Mouse (Mus musculus): Measurements from ENCODE around the gene Alg5.
"Not testable (repeated sequence)": the region's sequence is repeated elsewhere in the genome, so short reads cannot be mapped to it uniquely, and the experiment has no call there.

The Alg5 gene

DNA sequence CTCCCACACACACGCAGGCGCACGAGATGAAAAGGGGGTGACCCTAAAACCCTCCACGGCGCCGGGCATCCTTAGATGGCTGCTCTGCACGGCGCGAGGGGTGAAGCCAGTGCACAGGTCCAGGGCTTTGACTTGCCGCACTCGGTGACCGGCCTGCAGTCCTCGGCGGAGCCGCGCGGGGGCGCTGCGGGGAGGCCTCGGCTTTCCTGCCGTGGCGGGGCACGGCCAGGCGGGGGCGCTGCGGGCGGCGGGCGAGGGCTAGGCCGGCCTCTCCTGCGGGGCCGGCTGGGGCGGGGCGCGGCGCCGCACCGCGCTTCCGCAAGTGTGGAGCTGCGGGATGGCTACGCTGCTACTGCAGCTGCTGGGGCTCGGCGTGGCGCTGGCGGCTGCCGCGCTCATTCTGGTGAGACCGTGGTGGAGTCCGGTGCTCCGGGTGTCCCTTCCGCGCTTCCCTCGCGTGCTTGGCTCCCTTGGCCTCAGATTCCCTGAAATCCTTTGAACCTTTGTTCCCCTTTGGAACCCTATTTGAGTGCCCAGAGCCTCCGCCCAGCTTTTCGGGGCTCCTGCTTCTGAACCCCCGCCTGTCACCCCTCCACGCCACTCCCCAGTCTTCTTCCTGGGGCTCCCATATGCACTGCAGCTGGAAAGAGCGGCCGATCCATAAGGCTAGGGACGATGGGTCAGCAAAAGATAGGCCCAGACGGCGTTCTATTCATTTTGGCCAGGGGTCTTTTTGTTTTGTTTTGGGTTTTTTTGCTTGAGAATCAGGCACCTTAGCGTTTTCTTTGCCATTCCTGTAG is at the start of gene Alg5, which contains the start of gene Exosc8:
Gene Alg5, plus strand, starts transcription at position 293 of the 800 bp plus-strand sequence.
Gene Exosc8, minus strand, starts transcription at position 147 of the 800 bp plus-strand sequence.
- DNase-seq (ENCODE audit: low spot score in 2 of 2) = peak; percentile 73 to 74

- no peak for DNase-seq (ENCODE audit: low spot score in 2 of 2)
Observed at GRCm38 (mm10) chr3:54687245-54687644, 48.1 kb upstream of the Alg5 start.

DNA sequence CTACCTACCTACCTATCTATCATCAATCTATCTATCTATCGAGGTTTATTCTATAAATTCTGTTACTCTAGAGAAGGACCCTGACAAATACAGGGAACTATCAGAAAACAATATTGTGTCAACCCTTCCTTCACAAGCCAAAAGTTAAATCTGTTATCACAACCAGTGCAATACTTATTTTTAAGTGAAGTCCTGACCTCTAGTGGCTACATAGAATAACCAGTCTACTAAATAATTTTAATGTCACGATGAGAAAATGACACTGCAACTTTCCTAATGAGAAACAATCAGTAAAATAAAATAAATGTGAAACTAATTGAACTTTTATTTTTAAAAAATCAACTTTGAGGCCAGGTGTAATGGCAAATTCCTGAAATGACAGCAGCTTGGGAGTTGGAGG is 46.2 kb upstream of the Alg5 start:
- no peak for DNase-seq (ENCODE audit: low spot score in 2 of 2)

- peak; percentile 90 to 93 for DNase-seq (ENCODE audit: low spot score in 2 of 2)
Observed at GRCm38 (mm10) chr3:54692202-54693055, 42.9 kb upstream of the Alg5 start, which contains the start of gene Supt20. TSS of gene Supt20 (plus strand) at chr3:54692807.

GRCm38 (mm10) chr3:54693056-54693415 is 42.3 kb upstream of the Alg5 start:
- no peak for DNase-seq (ENCODE audit: low spot score in 2 of 2)

- no peak for DNase-seq (ENCODE audit: low spot score in 2 of 2)
Observed at GRCm38 (mm10) chr3:54699759-54700301, 35.5 kb upstream of the Alg5 start.

- not testable (repeated sequence) for DNase-seq (ENCODE audit: low spot score in 2 of 2)
Observed at GRCm38 (mm10) chr3:54704106-54704505, 31.2 kb upstream of the Alg5 start.

- DNase-seq (ENCODE audit: low spot score in 2 of 2) = no peak
Observed at GRCm38 (mm10) chr3:54708972-54709371, 26.4 kb upstream of the Alg5 start.

GRCm38 (mm10) chr3:54714253-54714652 is 21.1 kb upstream of the Alg5 start, which contains the start of gene Gm21958:
TSS of gene Gm21958 (minus strand) at chr3:54714353.
- no peak for DNase-seq (ENCODE audit: low spot score in 2 of 2)

DNA sequence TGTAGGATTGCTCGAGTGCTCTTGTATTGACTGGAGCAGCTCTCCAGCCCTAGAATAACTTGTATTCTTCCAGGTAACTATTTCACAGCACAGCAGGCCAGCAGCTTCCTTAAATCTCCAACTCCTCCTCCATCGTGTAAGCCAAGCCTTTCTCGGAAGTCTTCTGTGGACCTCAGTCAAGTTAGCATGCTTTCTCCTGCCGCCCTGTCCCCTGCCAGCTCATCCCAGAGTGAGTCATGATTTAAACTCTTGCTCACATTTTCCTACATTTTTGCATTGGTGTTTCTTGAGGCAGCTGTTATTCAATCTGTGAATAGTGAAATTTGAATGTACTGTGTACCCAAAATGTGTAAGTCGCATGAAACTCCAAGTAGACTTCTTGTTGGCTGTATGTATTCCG is 19.9 kb upstream of the Alg5 start:
- DNase-seq (ENCODE audit: low spot score in 2 of 2) = peak; percentile 39 to 55

DNA sequence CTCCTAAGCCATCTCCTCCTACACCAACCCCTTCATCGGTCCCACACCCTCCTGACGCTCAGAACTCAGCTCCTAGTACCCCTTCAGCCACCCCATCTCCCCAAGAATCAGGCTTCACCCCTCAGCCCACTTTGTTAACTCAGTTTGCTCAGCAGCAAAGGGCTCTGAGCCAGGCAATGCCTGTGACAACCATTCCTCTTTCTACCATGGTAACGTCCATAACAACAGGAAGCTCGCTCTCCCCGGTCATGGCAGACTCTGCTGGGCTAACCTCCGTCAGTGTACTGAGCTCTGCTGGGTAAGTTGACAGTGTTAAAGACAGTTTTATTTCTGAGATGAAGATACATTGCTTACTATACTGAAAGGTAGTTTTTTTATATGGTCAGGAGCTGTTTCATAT is 18.0 kb upstream of the Alg5 start:
- no peak for DNase-seq (ENCODE audit: low spot score in 2 of 2)

DNA sequence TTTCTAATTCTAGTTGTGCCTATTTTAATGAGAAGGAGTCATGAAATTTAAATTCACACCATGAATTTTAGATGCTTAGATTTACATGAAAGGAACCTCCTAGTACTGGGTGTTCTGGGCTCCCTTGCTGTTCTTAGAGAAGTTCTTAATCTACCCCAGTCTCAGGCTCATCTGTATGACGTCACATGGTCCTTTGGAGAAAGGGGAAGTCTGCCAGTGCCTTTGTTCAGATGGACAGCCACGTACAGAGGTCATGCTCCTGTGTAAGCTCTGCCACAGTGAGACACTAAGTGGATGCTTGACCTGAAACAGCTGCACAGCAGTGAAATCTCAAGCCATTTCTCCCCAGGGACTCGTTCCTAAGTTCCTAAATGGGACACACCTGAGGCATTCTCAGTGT is 16.4 kb upstream of the Alg5 start:
- DNase-seq (ENCODE audit: low spot score in 2 of 2) = no peak

DNA sequence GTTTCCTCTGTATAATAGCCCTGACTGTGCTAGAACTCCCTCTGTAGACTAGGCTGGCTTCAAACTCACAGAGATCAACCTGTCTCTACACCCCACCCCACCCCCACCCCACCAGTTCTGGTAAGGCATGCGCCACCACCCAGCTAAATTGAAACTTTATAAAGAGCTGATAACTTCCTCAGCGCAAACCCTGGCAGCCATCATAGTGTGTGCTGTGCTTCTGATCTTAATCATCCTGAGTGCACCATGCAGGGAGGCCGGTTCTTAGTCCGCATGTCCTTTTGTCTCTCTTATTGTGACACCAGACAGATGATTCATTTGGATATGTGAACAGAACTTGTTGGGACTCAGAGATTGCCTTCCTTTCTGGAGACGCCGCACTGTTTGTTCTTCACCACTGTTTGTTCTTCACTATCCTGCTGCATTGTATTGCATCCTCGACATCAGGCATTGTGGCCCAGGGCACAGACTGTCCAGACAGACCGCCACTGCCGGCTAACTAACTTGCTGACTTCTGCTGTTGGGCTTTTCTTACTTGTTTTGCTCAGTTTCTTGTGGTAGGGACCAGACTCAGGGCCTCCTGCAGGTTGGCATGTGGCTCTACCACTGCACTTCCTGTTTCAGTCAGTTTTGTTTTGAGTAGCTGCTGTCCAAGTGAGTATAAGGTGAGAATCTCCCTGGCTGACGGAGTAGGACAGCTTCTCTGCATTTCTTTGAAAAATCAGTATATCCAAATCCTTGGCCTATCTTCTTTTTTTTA is 11.4 kb upstream of the Alg5 start:
- DNase-seq (ENCODE audit: low spot score in 2 of 2) = no peak

GRCm38 (mm10) chr3:54725344-54725743 is 10.0 kb upstream of the Alg5 start:
- no peak for DNase-seq (ENCODE audit: low spot score in 2 of 2)

DNA sequence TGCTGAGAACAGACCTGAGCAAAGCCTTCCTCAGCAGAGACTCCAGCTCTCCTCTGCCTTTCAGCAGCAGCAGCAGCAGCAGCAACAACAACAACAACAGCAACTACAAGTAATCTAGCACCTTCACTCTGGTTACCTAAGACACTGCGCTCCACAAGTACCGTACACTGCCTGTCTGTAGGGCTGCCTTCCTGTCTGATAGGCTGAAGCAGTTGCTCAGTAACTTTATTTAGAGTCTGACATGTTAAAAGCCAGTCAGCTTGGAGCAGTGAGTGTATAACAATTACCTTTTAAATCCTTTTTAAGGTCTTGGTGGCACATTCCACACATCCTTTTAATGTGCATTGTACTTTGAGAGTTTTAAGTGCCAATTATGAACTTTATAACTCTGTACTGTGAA is 7.8 kb upstream of the Alg5 start:
- no peak for DNase-seq (ENCODE audit: low spot score in 2 of 2)

GRCm38 (mm10) chr3:54728100-54728499 is 7.2 kb upstream of the Alg5 start:
- DNase-seq (ENCODE audit: low spot score in 2 of 2) = no peak

- DNase-seq (ENCODE audit: low spot score in 2 of 2) = no peak
Observed at GRCm38 (mm10) chr3:54731626-54732150, 3.7 kb upstream of the Alg5 start.

GRCm38 (mm10) chr3:54732371-54732770 is 3.0 kb upstream of the Alg5 start:
- no peak for DNase-seq (ENCODE audit: low spot score in 2 of 2)

DNA sequence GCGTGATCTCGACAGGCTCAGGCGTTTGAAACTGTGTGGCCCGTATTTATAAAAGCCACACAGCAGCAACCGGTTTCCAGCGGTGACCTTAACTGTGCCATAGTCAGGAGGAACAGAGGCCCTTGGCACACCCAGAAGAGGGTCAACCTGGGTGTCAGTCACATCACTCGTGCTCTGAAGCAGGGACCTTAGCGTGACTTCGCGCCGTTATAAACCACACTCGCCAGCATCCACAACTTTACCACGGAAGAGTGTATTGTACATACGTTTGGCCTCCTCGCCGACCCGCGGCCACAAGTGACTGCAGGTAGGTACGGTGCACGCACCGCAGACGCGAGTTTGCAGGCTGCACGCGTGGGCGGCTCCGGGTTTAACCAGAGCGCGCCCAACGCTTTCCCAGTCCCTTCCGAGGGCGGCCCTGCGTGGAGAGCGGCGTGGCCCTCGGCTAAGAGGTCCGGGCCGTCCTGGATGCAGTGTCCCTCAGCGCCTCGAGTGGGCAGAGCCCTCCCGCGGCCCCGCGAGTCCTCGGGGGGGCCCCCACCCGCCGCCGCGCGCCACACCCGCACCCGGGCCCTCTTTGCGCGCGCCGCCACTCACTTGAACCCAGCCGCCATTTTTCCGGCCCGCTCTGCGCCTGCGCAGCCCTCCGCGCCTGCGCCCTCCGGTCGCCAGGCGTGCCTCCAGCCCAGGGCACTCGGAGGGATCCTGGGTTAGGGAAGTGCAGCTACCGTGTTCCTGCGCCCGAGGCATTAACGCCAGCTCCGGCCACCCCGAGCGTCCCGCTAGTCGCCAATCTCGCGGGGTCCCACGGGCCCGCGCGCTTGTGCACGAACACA is 710 bp upstream of the Alg5 start:
- DNase-seq (ENCODE audit: low spot score in 2 of 2) = peak; percentile 79 to 82
